Mouse (Mus musculus) heart, adult 2 months (tissue): ENCODE results near the gene Fam189a1. TPM values are rescaled to one million over a fixed set of nuclear protein-coding genes. Genes with fewer than 3 reads are reported as not detected.

ENCODE experiments used
- DNase-seq, 2 experiments: peaks; one replicate each; pipeline ENCODE4 v3.0.0; 2021
- H3K27ac ChIP-seq: fragments of 200-600 bp; 2 replicates; pipeline ENCODE4 v1.8.1; 2022
- H3K27me3 ChIP-seq: fragments of 200-500 bp; 2 replicates; pipeline ENCODE4 v1.6.1; 2012; ENCODE audit warnings: mild to moderate bottlenecking, low read length, inconsistent platforms, mixed read lengths; ENCODE audit not compliant: control insufficient read depth, insufficient read depth
- H3K36me3 ChIP-seq: fragments of 200-500 bp; 2 replicates; pipeline ENCODE4 v1.6.1; 2012; ENCODE audit warnings: low read length, inconsistent platforms; ENCODE audit not compliant: control insufficient read depth, insufficient read depth
- H3K4me1 ChIP-seq: fragments of 200-500 bp; 2 replicates; pipeline ENCODE4 v1.6.1; 2011; ENCODE audit warnings: low read length; ENCODE audit not compliant: control insufficient read depth, insufficient read depth
- H3K4me3 ChIP-seq: fragments of 200-600 bp; 2 replicates; pipeline ENCODE4 v1.8.1; 2022
- H3K79me2 ChIP-seq: fragments of 200-500 bp; replicated peaks from 2 replicates; pipeline ENCODE4 v1.6.1; 2012; ENCODE audit warnings: mild to moderate bottlenecking, inconsistent platforms, low read length, moderate library complexity, mixed read lengths; ENCODE audit not compliant: control insufficient read depth, insufficient read depth
- H3K9ac ChIP-seq: fragments of 200-500 bp; 2 replicates; pipeline ENCODE4 v1.6.1; 2012; ENCODE audit warnings: low read depth, mild to moderate bottlenecking, control low read depth, inconsistent platforms, low read length, mixed read lengths
- CTCF ChIP-seq: fragments of 200-600 bp; IDR thresholded peaks from 2 replicates; pipeline ENCODE4 v1.8.1; 2022; ENCODE audit warnings: antibody characterized with exemption, mild to moderate bottlenecking, moderate library complexity
- EP300 ChIP-seq: fragments of 200-500 bp; IDR thresholded peaks from 2 replicates; pipeline ENCODE4 v1.6.1; 2011; ENCODE audit warnings: low read depth, low read length, control low read depth; ENCODE audit not compliant: insufficient read depth
- POLR2A ChIP-seq: fragments of 200-500 bp; IDR thresholded peaks from 2 replicates; pipeline ENCODE4 v1.6.1; 2011; ENCODE audit warnings: mild to moderate bottlenecking, low read depth, low read length, control low read depth; ENCODE audit not compliant: insufficient read depth
- WGBS: fragments of 180-500 bp; shearing (Covaris S2); methylation state at CpG from one replicate; pipeline ENCODE4 v1.1.7; 2018; 5-methylcytosine and 5-hydroxymethylcytosine counted together
- intact Hi-C: fragments of 180-260 bp; cut with DNase I; formaldehyde crosslinking; loops from one replicate; pipeline ENCODE4 v1.15.1; 2025
- polyA plus RNA-seq: library from polyadenylated mRNA; depleted of rRNA; stranded (reverse); fragments of >200 nt; gene quantifications from 2 replicates; pipeline ENCODE4 v1.2.3, GENCODE M21; 2012
- total RNA-seq, 2 experiments: library from RNA; stranded (reverse); gene quantifications; 2 replicates each; pipeline ENCODE4 v1.2.3; 2021

The Fam189a1 gene
- total and polyA plus RNA-seq, 3 experiments = 0.64 TPM; not detected in 2

DNA sequence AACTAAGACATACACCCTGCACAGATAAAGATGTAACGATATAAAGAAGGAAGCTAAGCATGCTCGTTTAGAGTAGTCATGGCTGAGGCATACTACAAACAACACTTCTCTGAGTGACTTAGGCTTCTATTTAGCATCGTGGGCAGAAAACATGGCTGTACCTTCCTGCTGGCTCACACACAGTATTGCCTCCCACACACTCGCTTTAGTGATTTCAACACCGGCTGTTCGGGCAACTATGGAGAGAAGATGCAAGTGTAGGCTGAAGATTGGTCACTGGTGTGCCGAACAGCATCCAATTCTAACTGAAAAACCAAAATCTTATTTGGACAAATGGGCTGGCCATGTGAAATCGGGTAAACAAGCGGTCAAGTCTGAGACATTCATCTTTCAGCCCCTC lies 44.7 kb downstream of the Fam189a1 start:
- no peak overlapping the region for H3K27ac ChIP-seq
- WGBS = 84% methylated on average over 9 of the region's 9 CpGs
- no peaks in the 10 kb centered on the region for H3K4me1 ChIP-seq
- H3K27me3 ChIP-seq = no peaks in the 10 kb centered on the region
- no peak for DNase-seq
- intact Hi-C loops = no loop called here
- TF ChIP-seq POLR2A (no peak), EP300 (no peak), CTCF (no peak)
- no peak overlapping the region for H3K4me3 ChIP-seq
- no peaks in the 10 kb centered on the region for H3K36me3 ChIP-seq
- no peak overlapping the region for H3K9ac ChIP-seq
- H3K79me2 ChIP-seq = no peaks in the 10 kb centered on the region

DNA sequence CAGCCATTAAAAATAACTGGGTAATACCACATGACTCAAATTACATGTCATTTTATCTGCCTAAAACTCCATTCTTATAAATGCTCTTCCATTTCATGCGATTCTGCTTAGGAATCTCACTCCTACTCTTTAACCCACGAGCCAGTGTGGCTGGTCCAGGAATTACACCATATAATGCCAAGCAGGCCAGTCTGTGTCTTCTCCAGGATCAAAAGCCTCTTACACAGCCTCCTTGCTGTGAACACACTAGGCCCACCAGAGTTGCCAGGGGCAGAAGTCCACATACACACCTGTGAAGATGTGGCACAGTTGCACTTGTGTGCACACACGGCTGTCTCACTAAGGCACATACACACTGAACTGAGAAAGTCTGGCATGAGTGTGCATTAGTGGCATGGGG lies 50.8 kb downstream of the Fam189a1 start:
- DNase-seq = no peak
- no peak for TF ChIP-seq POLR2A
- TF ChIP-seq CTCF = no peak
- TF ChIP-seq EP300 = no peak
- Histone ChIP-seq H3K4me1 (no peaks in the 10 kb centered on the region), H3K4me3 (no peak overlapping the region), H3K9ac (no peak overlapping the region), H3K27ac (no peak overlapping the region), H3K79me2 (no peaks in the 10 kb centered on the region), H3K27me3 (no peaks in the 10 kb centered on the region), H3K36me3 (no peaks in the 10 kb centered on the region)
- intact Hi-C loops = no loop called here
- WGBS = 83% methylated on average over 3 of the region's 3 CpGs

DNA sequence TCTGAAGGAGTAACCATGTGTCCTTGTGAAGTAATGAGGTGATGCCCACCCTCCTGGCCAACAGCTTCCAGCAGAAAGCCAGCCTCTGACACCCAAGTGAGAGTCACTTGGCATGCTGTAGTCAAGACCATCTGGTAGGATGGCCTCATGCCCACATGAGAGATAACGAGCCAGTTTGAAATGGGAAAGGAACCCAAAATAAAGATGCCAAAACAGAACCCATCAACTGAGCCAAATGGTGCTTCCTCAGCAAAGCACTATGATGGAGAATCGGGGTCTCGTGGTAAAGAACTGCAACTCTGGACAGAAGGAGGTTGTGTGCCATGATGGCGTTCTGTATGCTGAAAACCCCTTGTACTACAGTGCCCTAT lies 51.3 kb downstream of the Fam189a1 start:
- Histone ChIP-seq H3K36me3 (no peaks in the 10 kb centered on the region), H3K27ac (no peak overlapping the region), H3K27me3 (no peaks in the 10 kb centered on the region), H3K4me3 (no peak overlapping the region), H3K9ac (no peak overlapping the region), H3K79me2 (no peaks in the 10 kb centered on the region), H3K4me1 (no peaks in the 10 kb centered on the region)
- no peak for DNase-seq
- TF ChIP-seq POLR2A (no peak), CTCF (no peak), EP300 (no peak)
- intact Hi-C loops = no loop called here
- WGBS = 74% methylated on average over 4 of the region's 4 CpGs

DNA sequence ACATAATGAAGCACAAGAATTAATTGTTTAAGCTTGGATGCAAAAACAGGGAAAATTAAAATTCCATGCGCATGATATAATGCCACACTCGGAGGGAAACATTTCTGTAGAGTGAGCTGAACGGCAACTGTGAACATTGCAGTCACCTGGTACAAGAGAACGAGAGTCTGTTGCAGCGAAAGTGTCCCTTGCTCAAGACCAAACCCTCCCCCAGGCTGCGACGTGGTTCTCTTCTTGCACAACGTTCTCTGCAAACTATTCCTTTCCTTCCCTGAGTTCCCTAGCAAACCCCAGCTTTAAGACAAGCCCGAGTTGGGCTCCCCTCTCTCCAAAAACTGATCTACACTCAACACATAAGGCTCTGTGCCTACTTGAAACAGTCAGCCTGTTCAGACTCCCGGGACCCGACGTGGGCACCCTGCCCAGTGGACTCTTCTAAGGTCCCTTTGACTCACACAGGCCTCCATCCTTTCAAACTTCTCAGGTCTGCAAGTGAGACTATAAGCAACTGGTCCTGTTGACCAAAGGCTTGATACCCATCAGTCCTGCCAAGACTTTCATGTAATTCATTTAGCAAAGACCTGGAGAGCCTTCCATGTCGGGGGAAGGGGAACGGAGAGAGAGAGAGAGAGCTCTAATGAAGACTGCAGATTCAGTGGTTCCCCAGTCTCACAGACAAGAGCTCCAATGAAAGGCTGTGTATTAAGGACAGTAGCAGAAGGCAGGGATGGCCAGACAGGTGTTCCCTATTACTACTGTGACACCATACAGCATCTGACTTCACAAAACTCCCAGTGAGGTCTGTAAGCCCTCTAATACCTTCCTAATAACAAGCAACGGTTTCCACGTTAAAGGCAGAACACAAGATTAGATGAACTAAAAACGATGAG lies 51.9 kb downstream of the Fam189a1 start:
- Histone ChIP-seq H3K79me2 (no peaks in the 10 kb centered on the region), H3K4me3 (no peak overlapping the region), H3K27ac (no peak overlapping the region), H3K9ac (no peak overlapping the region), H3K4me1 (no peaks in the 10 kb centered on the region), H3K27me3 (no peaks in the 10 kb centered on the region), H3K36me3 (no peaks in the 10 kb centered on the region)
- intact Hi-C loops = no loop called here
- TF ChIP-seq EP300 = no peak
- TF ChIP-seq POLR2A = no peak
- TF ChIP-seq CTCF = no peak
- WGBS = 76% methylated on average over 17 of the region's 17 CpGs
- no peak for DNase-seq

DNA sequence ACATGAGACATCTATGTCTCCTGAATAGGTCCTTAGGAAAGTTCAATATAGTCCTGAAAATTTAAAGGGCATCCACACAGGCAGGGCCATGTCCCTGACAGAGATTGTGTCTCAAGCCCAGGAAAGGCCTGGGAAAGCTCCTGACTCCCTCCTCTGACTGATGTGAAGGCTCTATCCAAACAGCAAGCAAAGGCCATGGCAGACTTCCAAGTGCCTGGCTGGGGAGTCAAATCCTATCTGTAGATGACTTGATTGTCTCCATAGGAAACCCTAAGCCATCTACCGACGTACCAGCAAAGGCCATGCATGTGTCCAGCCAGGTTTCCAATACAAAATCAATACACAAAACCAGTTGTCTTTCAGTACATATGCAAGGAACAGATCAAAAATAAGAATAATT lies 54.7 kb downstream of the Fam189a1 start:
- H3K9ac ChIP-seq = no peak overlapping the region
- DNase-seq = no peak
- H3K4me1 ChIP-seq = no peaks in the 10 kb centered on the region
- no peak overlapping the region for H3K4me3 ChIP-seq
- H3K79me2 ChIP-seq = no peaks in the 10 kb centered on the region
- H3K27ac ChIP-seq = no peak overlapping the region
- intact Hi-C loops = no loop called here
- no peak for TF ChIP-seq EP300
- TF ChIP-seq CTCF = no peak
- TF ChIP-seq POLR2A = no peak
- 35% methylated on average over 2 of the region's 2 CpGs for WGBS
- no peaks in the 10 kb centered on the region for H3K36me3 ChIP-seq
- H3K27me3 ChIP-seq = no peaks in the 10 kb centered on the region

DNA sequence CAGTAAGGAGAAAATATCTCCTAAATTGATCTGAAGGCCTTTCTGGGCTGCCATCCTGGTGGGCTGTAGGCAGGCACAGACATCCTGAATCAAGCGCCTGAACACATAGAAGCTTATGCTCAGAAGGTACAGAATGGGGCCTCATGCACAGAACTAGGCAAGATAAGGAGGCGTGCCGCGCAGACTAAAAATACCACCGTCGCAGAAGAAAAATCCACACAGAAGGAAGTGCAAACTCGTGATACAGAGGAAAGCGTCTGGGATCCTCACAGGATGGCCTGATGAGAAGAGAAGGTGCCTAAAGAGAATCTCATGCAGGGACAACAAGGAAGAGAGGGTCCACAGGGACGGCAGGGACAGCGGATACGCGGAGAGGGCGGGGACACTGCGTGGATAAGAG lies 58.7 kb downstream of the Fam189a1 start:
- H3K9ac ChIP-seq = no peak overlapping the region
- no peak overlapping the region for H3K4me3 ChIP-seq
- DNase-seq = no peak
- H3K36me3 ChIP-seq = no peaks in the 10 kb centered on the region
- H3K4me1 ChIP-seq = no peaks in the 10 kb centered on the region
- H3K27ac ChIP-seq = no peak overlapping the region
- no peaks in the 10 kb centered on the region for H3K79me2 ChIP-seq
- H3K27me3 ChIP-seq = no peaks in the 10 kb centered on the region
- intact Hi-C loops = no loop called here
- 37% methylated on average over 14 of the region's 14 CpGs for WGBS
- TF ChIP-seq POLR2A (no peak), EP300 (no peak), CTCF (no peak)
